Mouse (Mus musculus) midbrain, postnatal 0 days (tissue): Measurements from ENCODE around the gene 4930435E12Rik. TPM values are rescaled to one million over a fixed set of nuclear protein-coding genes. Genes with fewer than 3 reads are reported as not detected.

Experiments
- ATAC-seq: fragments of 200-750 bp; cut with Nextera tagmentation; 2 replicates; pipeline ENCODE4 v1.8.0; 2017; ENCODE audit warnings: moderate number of reproducible peaks, mild to moderate bottlenecking, moderate TSS enrichment, moderate library complexity; ENCODE audit not compliant: low FRiP score
- DNase-seq: peaks from one replicate; pipeline ENCODE4 v3.0.0-alpha.2; 2015; ENCODE audit warnings: low spot score
- H3K27ac ChIP-seq: fragments of 300-500 bp; sonication (generic); 2 replicates; pipeline ENCODE4 v1.5.1; 2014; ENCODE audit warnings: low read depth, mild to moderate bottlenecking, low read length, mixed read lengths
- H3K27me3 ChIP-seq: fragments of 300-500 bp; sonication (generic); 2 replicates; pipeline ENCODE4 v1.6.1; 2014; ENCODE audit warnings: low read length, control low read depth, mixed read lengths; ENCODE audit not compliant: insufficient read depth
- H3K36me3 ChIP-seq: fragments of 300-500 bp; sonication (generic); 2 replicates; pipeline ENCODE4 v1.6.1; 2014; ENCODE audit warnings: low read length, control low read depth, mixed read lengths; ENCODE audit not compliant: insufficient read depth
- H3K4me1 ChIP-seq: fragments of 300-500 bp; sonication (generic); 2 replicates; pipeline ENCODE4 v1.6.1; 2014; ENCODE audit warnings: mild to moderate bottlenecking, control low read depth, antibody characterized with exemption, low read length, mixed read lengths; ENCODE audit not compliant: insufficient read depth
- H3K4me2 ChIP-seq: fragments of 300-500 bp; sonication (generic); 2 replicates; pipeline ENCODE4 v1.6.1; 2014; ENCODE audit warnings: low read depth, mild to moderate bottlenecking, low read length, mixed read lengths; ENCODE audit not compliant: poor library complexity, severe bottlenecking
- H3K4me3 ChIP-seq: fragments of 300-500 bp; sonication (generic); 2 replicates; pipeline ENCODE4 v1.5.1; 2014; ENCODE audit warnings: low read depth, mild to moderate bottlenecking, low read length, moderate library complexity
- H3K9ac ChIP-seq: fragments of 300-500 bp; sonication (generic); replicated peaks from 2 replicates; pipeline ENCODE4 v1.6.1; 2014; ENCODE audit warnings: mild to moderate bottlenecking, low read length, moderate library complexity, mixed read lengths; ENCODE audit not compliant: poor library complexity, severe bottlenecking
- H3K9me3 ChIP-seq: fragments of 300-500 bp; sonication (generic); 2 replicates; pipeline ENCODE4 v1.6.1; 2016; ENCODE audit warnings: low read length, control low read depth
- CTCF ChIP-seq: IDR thresholded peaks from 2 replicates; pipeline ENCODE4 v1.5.1; 2016; ENCODE audit warnings: antibody characterized with exemption, mild to moderate bottlenecking
- WGBS: fragments of 180-500 bp; shearing (Covaris S2); extraction: QIAGEN DNeasy Blood & Tissue Kit; methylation state at CpG from one replicate; pipeline ENCODE4 v1.1.7; 2014; 5-methylcytosine and 5-hydroxymethylcytosine counted together
- polyA plus RNA-seq: library from polyadenylated mRNA; unstranded; fragments of >200 nt; fragmentation: Nextera tagmentation; extraction: Ambion mirVana; gene quantifications from 2 replicates; pipeline ENCODE4 v1.2.1, GENCODE M21; 2015
- total RNA-seq: library from RNA; depleted of rRNA; stranded (reverse); fragments of >200 nt; gene quantifications from 2 replicates; pipeline ENCODE4 v1.2.3, GENCODE M21; 2014; rRNA removed

4930435E12Rik gene
- total and polyA plus RNA-seq, 2 experiments from 2014 or later: not detected

- no peaks in the 10 kb centered on the region for H3K4me1 ChIP-seq
Observed at GRCm38 (mm10) chr16:38767761-38768160, 60.8 kb downstream of the 4930435E12Rik start.

GRCm38 (mm10) chr16:38766671-38767070, 61.9 kb downstream of the 4930435E12Rik start:
- peaks cover 39% of the 10 kb centered on the region for H3K36me3 ChIP-seq
- no peak for ATAC-seq
- H3K27me3 ChIP-seq: no peaks in the 10 kb centered on the region
- no peak for DNase-seq
- no peak for TF ChIP-seq CTCF
- no peaks in the 10 kb centered on the region for H3K9me3 ChIP-seq
- WGBS: 65% methylated on average over 3 of the region's 3 CpGs
- no peak overlapping the region for H3K9ac ChIP-seq
- H3K4me1 ChIP-seq: no peaks in the 10 kb centered on the region
- no peak overlapping the region for H3K4me3 ChIP-seq
- no peak overlapping the region for H3K4me2 ChIP-seq
- H3K27ac ChIP-seq: no peak overlapping the region

More at GRCm38 (mm10) chr16:38767761-38768160, 60.8 kb downstream of the 4930435E12Rik start:
- Histone ChIP-seq H3K27ac (no peak overlapping the region), H3K36me3 (peaks cover 36% of the 10 kb centered on the region), H3K9ac (no peak overlapping the region), H3K27me3 (no peaks in the 10 kb centered on the region), H3K9me3 (no peaks in the 10 kb centered on the region), H3K4me2 (no peak overlapping the region), H3K4me3 (no peak overlapping the region)
- no peak for TF ChIP-seq CTCF
- ATAC-seq (no peak), DNase-seq (no peak)
- whole genome bisulfite sequencing: 89% methylated on average over 8 of the region's 8 CpGs

GRCm38 (mm10) chr16:38763508-38763907, 65.0 kb downstream of the 4930435E12Rik start:
- DNase-seq (no peak), ATAC-seq (no peak)
- no peak overlapping the region for H3K4me3 ChIP-seq
- TF ChIP-seq CTCF: no peak
- 84% methylated on average over 4 of the region's 4 CpGs for WGBS
- H3K27me3 ChIP-seq: no peaks in the 10 kb centered on the region
- peaks cover 51% of the 10 kb centered on the region for H3K36me3 ChIP-seq
- no peaks in the 10 kb centered on the region for H3K4me1 ChIP-seq
- no peak overlapping the region for H3K4me2 ChIP-seq
- H3K27ac ChIP-seq: no peak overlapping the region
- H3K9me3 ChIP-seq: no peaks in the 10 kb centered on the region
- no peak overlapping the region for H3K9ac ChIP-seq

- H3K4me3 ChIP-seq: no peak overlapping the region
- 88% methylated on average over 8 of the region's 8 CpGs for WGBS
- no peak for TF ChIP-seq CTCF
- no peaks in the 10 kb centered on the region for H3K27me3 ChIP-seq
- DNase-seq (no peak), ATAC-seq (no peak)
- no peaks in the 10 kb centered on the region for H3K9me3 ChIP-seq
- H3K27ac ChIP-seq: no peak overlapping the region
- H3K9ac ChIP-seq: no peak overlapping the region
- H3K36me3 ChIP-seq: peaks cover 52% of the 10 kb centered on the region
- H3K4me1 ChIP-seq: no peaks in the 10 kb centered on the region
- no peak overlapping the region for H3K4me2 ChIP-seq
Observed at GRCm38 (mm10) chr16:38762401-38762800, 66.1 kb downstream of the 4930435E12Rik start.

Other genes starting within 250 kb of the 4930435E12Rik start
- 10.0 and 10.5 TPM in 2 replicates for gene Arhgap31, start 115.5 kb downstream of the 4930435E12Rik start, total RNA-seq
- 2.9 and 3.2 TPM in 2 replicates for gene Arhgap31, start 115.5 kb downstream of the 4930435E12Rik start, polyA plus RNA-seq
- gene B4galt4, start 86.5 kb downstream of the 4930435E12Rik start, total RNA-seq: 30.6 and 30.9 TPM in 2 replicates
- gene B4galt4, start 86.5 kb downstream of the 4930435E12Rik start, polyA plus RNA-seq: 26.5 and 28.1 TPM in 2 replicates
- 0.19 and 0.44 TPM in 2 replicates for gene Upk1b, start 28.4 kb downstream of the 4930435E12Rik start, total RNA-seq
- gene Upk1b, start 28.4 kb downstream of the 4930435E12Rik start, polyA plus RNA-seq: 0.67 and 1.0 TPM in 2 replicates
- 13.0 and 18.7 TPM in 2 replicates for gene Igsf11, start 63.9 kb upstream of the 4930435E12Rik start, total RNA-seq
- 3.1 TPM in 2 replicates for gene Igsf11, start 63.9 kb upstream of the 4930435E12Rik start, polyA plus RNA-seq